Mouse (Mus musculus) liver, adult 2 months (tissue): ENCODE results near the gene Pla2g4e. TPM values are rescaled to one million over a fixed set of nuclear protein-coding genes. Genes with fewer than 3 reads are reported as not detected.

Source experiments
- DNase-seq: peaks from one replicate; pipeline ENCODE4 v3.0.0-alpha.2; 2011; ENCODE audit warnings: low read depth, low spot score; ENCODE audit errors: extremely low read depth
- H3K27ac ChIP-seq: fragments of 200-500 bp; replicated peaks from 2 replicates; pipeline ENCODE4 v1.5.1; 2012; ENCODE audit warnings: low read depth, mild to moderate bottlenecking, control low read depth, inconsistent platforms, low read length; ENCODE audit not compliant: insufficient read depth
- H3K27me3 ChIP-seq: fragments of 200-500 bp; 2 replicates; pipeline ENCODE4 v1.6.1; 2012; ENCODE audit warnings: mild to moderate bottlenecking, moderate library complexity, low read length, inconsistent platforms; ENCODE audit not compliant: control insufficient read depth, insufficient read depth
- H3K36me3 ChIP-seq: fragments of 200-500 bp; 2 replicates; pipeline ENCODE4 v1.6.1; 2012; ENCODE audit warnings: low read length, inconsistent platforms; ENCODE audit not compliant: control insufficient read depth, insufficient read depth
- H3K4me1 ChIP-seq: fragments of 200-500 bp; 2 replicates; pipeline ENCODE4 v1.6.1; 2011; ENCODE audit warnings: low read length; ENCODE audit not compliant: control insufficient read depth, insufficient read depth
- H3K4me3 ChIP-seq: fragments of 200-500 bp; 2 replicates; pipeline ENCODE4 v1.5.1; 2011; ENCODE audit warnings: low read depth, mild to moderate bottlenecking, control low read depth, low read length, moderate library complexity; ENCODE audit not compliant: insufficient read depth
- H3K79me2 ChIP-seq: fragments of 200-500 bp; 2 replicates; pipeline ENCODE4 v1.6.1; 2012; ENCODE audit warnings: inconsistent platforms, mild to moderate bottlenecking, low read length, moderate library complexity; ENCODE audit not compliant: control insufficient read depth, insufficient read depth
- H3K9ac ChIP-seq: fragments of 200-500 bp; 2 replicates; pipeline ENCODE4 v1.6.1; 2012; ENCODE audit warnings: low read depth, mild to moderate bottlenecking, control low read depth, inconsistent platforms, low read length
- CTCF ChIP-seq: fragments of 200-500 bp; IDR thresholded peaks from 2 replicates; pipeline ENCODE4 v1.5.1; 2011; ENCODE audit warnings: low read depth, low read length, control low read depth
- POLR2A ChIP-seq: fragments of 200-500 bp; IDR thresholded peaks from 2 replicates; pipeline ENCODE4 v1.6.1; 2011; ENCODE audit warnings: low read length, control low read depth; ENCODE audit not compliant: insufficient read depth; ENCODE audit errors: extremely low read depth
- WGBS: fragments of 180-500 bp; shearing (Covaris S2); methylation state at CpG from one replicate; pipeline ENCODE4 v1.1.7; 2018; 5-methylcytosine and 5-hydroxymethylcytosine counted together
- polyA plus RNA-seq: library from polyadenylated mRNA; depleted of rRNA; stranded (reverse); fragments of >200 nt; gene quantifications from 2 replicates; pipeline ENCODE4 v1.2.3, GENCODE M21; 2012; rRNA removed
- total RNA-seq: library from RNA; depleted of rRNA; stranded (reverse); fragments of >200 nt; gene quantifications from 2 replicates; pipeline ENCODE4 v1.2.3, GENCODE M21; 2014; rRNA removed

Pla2g4e gene
- total and polyA plus RNA-seq, 2 experiments: not detected

DNA sequence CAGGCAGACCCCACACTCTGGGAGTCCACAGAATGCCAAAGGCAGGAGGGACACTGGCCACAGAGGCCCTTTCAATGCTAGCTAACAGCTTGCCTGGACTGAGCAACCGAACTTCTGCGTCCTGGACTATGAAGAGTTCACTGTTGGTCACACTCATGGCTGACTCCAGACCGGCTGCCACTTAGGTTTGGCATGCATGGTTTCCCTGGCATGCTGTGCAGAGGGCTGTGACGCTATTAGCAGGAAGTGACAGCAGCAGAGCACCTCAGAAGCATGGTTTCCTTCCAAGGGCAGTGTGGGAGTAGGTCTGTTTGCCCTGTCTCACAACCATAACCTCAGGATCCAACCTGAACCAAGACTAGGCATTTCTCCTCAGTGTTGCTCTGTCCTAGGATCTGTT lies 118.7 kb downstream of the Pla2g4e start:
- WGBS: 86% methylated on average over 4 of the region's 4 CpGs
- TF ChIP-seq CTCF: no peak
- TF ChIP-seq POLR2A: no peak
- H3K27ac ChIP-seq: no peak overlapping the region

DNA sequence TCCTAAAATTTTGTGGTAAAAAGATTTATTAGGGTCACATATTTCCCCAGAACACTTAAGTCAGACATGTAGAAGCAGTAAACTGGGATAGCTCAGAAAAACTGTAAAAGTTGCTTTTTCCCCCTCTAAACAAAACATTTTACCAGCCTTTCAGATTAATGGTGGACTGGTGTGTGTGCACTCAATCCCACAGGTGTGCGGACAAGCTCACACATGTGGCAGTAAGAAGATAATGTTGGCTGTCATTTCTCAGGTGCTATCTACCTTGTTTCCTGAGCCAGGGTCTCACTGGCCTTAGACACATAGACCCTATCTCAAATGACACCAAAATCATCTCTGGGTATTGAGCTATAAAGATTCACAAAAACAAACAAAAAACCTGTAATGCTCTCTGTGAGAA lies 119.7 kb downstream of the Pla2g4e start:
- DNase-seq: no peak
- Histone ChIP-seq H3K36me3 (no peaks in the 10 kb centered on the region), H3K9ac (no peak overlapping the region), H3K4me3 (no peak overlapping the region), H3K79me2 (no peaks in the 10 kb centered on the region), H3K27ac (no peak overlapping the region), H3K27me3 (no peaks in the 10 kb centered on the region), H3K4me1 (peaks cover 4% of the 10 kb centered on the region; the same call in 1 of the 2 replicates)
- 100% methylated on average over 1 of the region's 1 CpGs for WGBS
- TF ChIP-seq POLR2A: no peak
- TF ChIP-seq CTCF: no peak

More for the DNA sequence above, 118.7 kb downstream of the Pla2g4e start:
- H3K9ac ChIP-seq: no peak overlapping the region
- H3K4me3 ChIP-seq: no peak overlapping the region
- DNase-seq: no peak
- peaks cover 4% of the 10 kb centered on the region; the same call in 1 of the 2 replicates for H3K4me1 ChIP-seq
- no peaks in the 10 kb centered on the region for H3K79me2 ChIP-seq
- no peaks in the 10 kb centered on the region for H3K27me3 ChIP-seq
- no peaks in the 10 kb centered on the region for H3K36me3 ChIP-seq

DNA sequence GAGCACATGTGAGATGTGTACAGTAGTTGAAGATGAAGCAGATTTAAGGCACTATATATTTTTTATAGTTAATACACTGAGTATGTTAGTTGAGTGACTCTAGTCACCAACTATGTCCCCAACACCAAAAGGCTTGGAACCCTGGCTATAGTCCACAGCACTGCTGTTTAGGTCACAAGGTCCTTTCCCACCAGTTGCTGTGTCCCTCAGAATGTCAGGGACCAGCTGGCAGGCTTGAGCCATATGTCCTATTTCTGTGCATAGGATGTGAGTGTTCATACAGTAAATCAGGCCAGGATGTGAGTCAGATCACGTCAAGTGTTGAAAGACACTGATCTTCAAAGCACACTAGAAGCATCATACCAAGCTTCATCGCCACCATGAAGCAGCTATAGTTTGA lies 120.2 kb downstream of the Pla2g4e start:
- Histone ChIP-seq H3K27ac (no peak overlapping the region), H3K4me1 (peaks cover 2% of the 10 kb centered on the region; the same call in 1 of the 2 replicates), H3K9ac (no peak overlapping the region), H3K27me3 (no peaks in the 10 kb centered on the region), H3K36me3 (no peaks in the 10 kb centered on the region), H3K79me2 (no peaks in the 10 kb centered on the region), H3K4me3 (no peak overlapping the region)
- TF ChIP-seq POLR2A (no peak), CTCF (no peak)
- DNase-seq: no peak
- WGBS: 91% methylated on average over 2 of the region's 2 CpGs

DNA sequence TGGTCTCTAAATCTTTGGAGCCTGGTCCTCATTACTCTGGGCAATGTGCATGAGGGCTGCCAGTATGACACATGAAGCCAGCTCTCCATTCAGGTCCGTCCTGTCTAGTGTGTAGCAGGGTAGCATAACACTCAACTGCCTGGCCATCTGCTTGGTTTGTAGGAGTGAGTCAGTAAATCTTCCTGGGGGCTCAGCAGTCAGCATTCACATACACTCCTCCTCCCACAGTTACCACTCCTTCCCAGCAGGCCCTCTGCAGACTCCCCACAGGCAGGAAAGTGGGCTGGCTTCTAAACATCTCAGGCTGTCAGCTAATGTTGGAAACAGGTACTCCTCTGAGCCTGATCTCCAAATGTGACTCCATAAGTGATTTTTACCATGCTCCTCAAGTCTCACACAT lies 121.0 kb downstream of the Pla2g4e start:
- no peaks in the 10 kb centered on the region for H3K4me1 ChIP-seq
- TF ChIP-seq CTCF (no peak), POLR2A (no peak)
- H3K36me3 ChIP-seq: no peaks in the 10 kb centered on the region
- WGBS: 97% methylated on average over 1 of the region's 1 CpGs
- DNase-seq: no peak
- H3K27me3 ChIP-seq: no peaks in the 10 kb centered on the region
- no peak overlapping the region for H3K4me3 ChIP-seq
- H3K79me2 ChIP-seq: no peaks in the 10 kb centered on the region
- no peak overlapping the region for H3K27ac ChIP-seq
- no peak overlapping the region for H3K9ac ChIP-seq

DNA sequence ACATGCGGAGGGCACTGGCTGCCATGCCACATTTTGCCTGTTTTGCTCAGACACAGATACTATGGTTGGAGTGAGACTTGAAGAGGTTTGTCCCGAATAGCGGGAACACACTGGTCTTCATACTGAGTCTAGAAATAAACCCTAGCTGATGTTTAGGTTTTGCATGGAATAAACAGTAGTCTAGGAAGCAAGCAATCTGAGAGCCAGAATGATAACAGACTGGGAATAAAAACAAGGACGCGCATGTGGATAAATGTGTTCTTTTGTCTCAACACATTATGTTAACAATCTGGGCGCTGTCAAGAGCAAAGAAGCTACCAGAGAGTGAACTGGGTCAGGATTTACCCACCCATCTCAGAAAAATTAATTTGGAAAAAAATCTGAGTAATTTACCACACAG lies 122.2 kb downstream of the Pla2g4e start:
- no peak overlapping the region for H3K4me3 ChIP-seq
- H3K36me3 ChIP-seq: no peaks in the 10 kb centered on the region
- no peak for DNase-seq
- TF ChIP-seq CTCF (no peak), POLR2A (no peak)
- no peak overlapping the region for H3K27ac ChIP-seq
- H3K4me1 ChIP-seq: no peaks in the 10 kb centered on the region
- H3K27me3 ChIP-seq: no peaks in the 10 kb centered on the region
- no peaks in the 10 kb centered on the region for H3K79me2 ChIP-seq
- no peak overlapping the region for H3K9ac ChIP-seq
- WGBS: 87% methylated on average over 6 of the region's 6 CpGs

DNA sequence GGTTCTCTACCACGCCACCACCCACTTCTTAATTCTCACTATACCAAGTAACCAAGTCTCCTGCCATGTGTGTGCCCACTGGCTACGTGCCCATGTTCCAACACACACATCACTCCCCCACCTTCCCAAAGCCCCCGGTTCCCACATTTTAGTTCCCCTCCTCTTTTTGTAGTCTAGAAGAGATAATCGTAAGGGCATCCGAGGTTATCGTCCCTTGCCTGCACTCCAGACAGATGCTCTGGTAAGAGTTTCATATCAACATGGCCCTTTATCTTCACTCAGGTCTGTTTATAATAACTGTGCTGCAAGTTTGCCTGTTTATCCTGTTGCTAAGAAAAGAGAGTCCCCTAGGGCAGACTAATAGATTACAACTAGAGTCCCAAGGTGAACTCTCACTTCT lies 127.8 kb downstream of the Pla2g4e start:
- WGBS: 89% methylated on average over 6 of the region's 6 CpGs
- DNase-seq: no peak
- no peaks in the 10 kb centered on the region for H3K36me3 ChIP-seq
- H3K27ac ChIP-seq: no peak overlapping the region
- H3K4me1 ChIP-seq: no peaks in the 10 kb centered on the region; the same call in 1 of the 2 replicates
- H3K9ac ChIP-seq: no peak overlapping the region
- peaks cover 2% of the 10 kb centered on the region; the same call in 1 of the 2 replicates for H3K79me2 ChIP-seq
- TF ChIP-seq CTCF (no peak), POLR2A (no peak)
- no peaks in the 10 kb centered on the region for H3K27me3 ChIP-seq
- H3K4me3 ChIP-seq: no peak overlapping the region

Other genes with a start within 250 kb of the Pla2g4e start
- gene Jmjd7, start 217.9 kb downstream of the Pla2g4e start, total RNA-seq: 1.7 and 2.8 TPM in 2 replicates
- gene Jmjd7, start 217.9 kb downstream of the Pla2g4e start, polyA plus RNA-seq: 4.6 and 6.5 TPM in 2 replicates
- gene Gm28042, start 217.8 kb downstream of the Pla2g4e start, total RNA-seq: 0.13 and 1.5 TPM in 2 replicates
- 0.91 and 1.8 TPM in 2 replicates for gene Gm28042, start 217.8 kb downstream of the Pla2g4e start, polyA plus RNA-seq
- gene Pla2g4b, start 211.9 kb downstream of the Pla2g4e start, total RNA-seq: 0.37 and 1.7 TPM in 2 replicates
- 2.0 and 2.4 TPM in 2 replicates for gene Pla2g4b, start 211.9 kb downstream of the Pla2g4e start, polyA plus RNA-seq
- gene Ehd4, start 90.7 kb downstream of the Pla2g4e start, total RNA-seq: 5.4 and 7.4 TPM in 2 replicates
- 2.7 and 2.9 TPM in 2 replicates for gene Ehd4, start 90.7 kb downstream of the Pla2g4e start, polyA plus RNA-seq
- not detected in 2 replicates for gene Pla2g4d, start 43.9 kb upstream of the Pla2g4e start, total RNA-seq
- not detected in 2 replicates for gene Pla2g4d, start 43.9 kb upstream of the Pla2g4e start, polyA plus RNA-seq
- gene Pla2g4f, start 68.8 kb upstream of the Pla2g4e start, total RNA-seq: 0.09 TPM in 1 of 2 replicates, not detected in the other
- gene Pla2g4f, start 68.8 kb upstream of the Pla2g4e start, polyA plus RNA-seq: 0.05 and 0.15 TPM in 2 replicates
- 14.2 and 18.0 TPM in 2 replicates for gene Vps39, start 107.8 kb upstream of the Pla2g4e start, total RNA-seq
- 7.4 and 10.5 TPM in 2 replicates for gene Vps39, start 107.8 kb upstream of the Pla2g4e start, polyA plus RNA-seq
- 20.0 and 26.5 TPM in 2 replicates for gene Ganc, start 158.6 kb upstream of the Pla2g4e start, total RNA-seq
- gene Ganc, start 158.6 kb upstream of the Pla2g4e start, polyA plus RNA-seq: 10.7 and 13.9 TPM in 2 replicates
- gene Tmem87a, start 158.8 kb upstream of the Pla2g4e start, total RNA-seq: 14.0 and 15.7 TPM in 2 replicates
- gene Tmem87a, start 158.8 kb upstream of the Pla2g4e start, polyA plus RNA-seq: 2.1 and 4.3 TPM in 2 replicates
- gene Capn3, start 210.7 kb upstream of the Pla2g4e start, total RNA-seq: 2.2 and 2.5 TPM in 2 replicates
- 0.87 and 1.0 TPM in 2 replicates for gene Capn3, start 210.7 kb upstream of the Pla2g4e start, polyA plus RNA-seq